Mouse (Mus musculus) liver, embryonic 14.5 days (tissue): Measurements from ENCODE around the gene Cyb561.

ENCODE experiments used
- CTCF ChIP-seq: IDR thresholded peaks from 2 replicates; pipeline ENCODE4 v1.5.1; 2016; ENCODE audit warnings: antibody characterized with exemption, low read depth, control low read depth
- EP300 ChIP-seq: IDR thresholded peaks from 2 replicates; pipeline ENCODE4 v1.6.1; 2016; ENCODE audit warnings: antibody characterized with exemption, low read depth

GRCm38 (mm10) chr11:105958566-105958965, 5.4 kb upstream of the Cyb561 start:
- TF ChIP-seq CTCF (no peak), EP300 (no peak)
